Mouse (Mus musculus): ENCODE data around the gene Klrd1.
"Not testable (repeated sequence)": the region's sequence is repeated elsewhere in the genome, so short reads cannot be mapped to it uniquely, and the experiment has no call there.

Klrd1 gene

DNA sequence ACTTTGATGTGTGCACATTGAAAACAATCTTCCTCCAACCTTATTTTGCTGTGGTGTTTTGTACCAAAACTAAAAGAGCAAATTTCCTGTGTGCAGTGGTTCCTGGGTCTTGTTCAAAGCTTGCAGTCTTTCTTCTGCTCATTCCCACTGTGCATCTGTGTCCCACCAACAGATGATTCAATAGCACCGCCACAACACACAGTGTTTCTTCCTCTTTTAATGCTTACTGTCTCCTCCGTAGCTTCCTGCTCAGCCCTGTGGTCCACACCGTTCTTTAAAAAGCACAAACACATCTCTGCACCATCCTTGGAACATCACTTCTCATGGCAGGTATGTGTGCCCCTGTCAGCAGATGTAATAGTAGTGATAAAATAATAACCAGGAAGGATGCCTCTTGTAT, at the start of gene Klrd1:
TSS of gene Klrd1 (plus strand) at position 275 of the 400 bp plus-strand sequence.
- no peak for DNase-seq (ENCODE audit: low read depth, low spot score)

DNA sequence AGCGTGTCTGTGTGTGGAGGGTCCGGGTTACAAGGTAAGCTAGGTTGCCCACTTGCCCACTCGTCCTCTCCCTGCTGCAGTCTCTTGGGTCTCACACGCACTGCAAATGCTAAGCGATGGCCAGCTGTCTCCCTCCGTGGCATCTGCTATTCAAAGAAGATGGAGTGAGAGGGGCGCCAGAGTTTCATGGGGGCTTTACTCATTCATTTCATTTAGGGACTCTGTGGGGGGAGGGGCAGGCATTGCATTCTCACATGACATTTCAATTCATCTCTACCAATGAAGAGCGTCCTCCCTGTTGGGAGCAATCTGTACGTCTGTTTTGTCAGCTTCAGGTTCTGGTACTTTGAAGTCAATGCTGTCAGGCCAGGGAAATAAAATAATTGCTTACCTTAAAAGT, 49.7 kb upstream of the Klrd1 start:
- no peak for DNase-seq (ENCODE audit: low read depth, low spot score)

GRCm38 (mm10) chr6:129542540-129542939, 49.0 kb upstream of the Klrd1 start:
- no peak for DNase-seq (ENCODE audit: low read depth, low spot score)

DNA sequence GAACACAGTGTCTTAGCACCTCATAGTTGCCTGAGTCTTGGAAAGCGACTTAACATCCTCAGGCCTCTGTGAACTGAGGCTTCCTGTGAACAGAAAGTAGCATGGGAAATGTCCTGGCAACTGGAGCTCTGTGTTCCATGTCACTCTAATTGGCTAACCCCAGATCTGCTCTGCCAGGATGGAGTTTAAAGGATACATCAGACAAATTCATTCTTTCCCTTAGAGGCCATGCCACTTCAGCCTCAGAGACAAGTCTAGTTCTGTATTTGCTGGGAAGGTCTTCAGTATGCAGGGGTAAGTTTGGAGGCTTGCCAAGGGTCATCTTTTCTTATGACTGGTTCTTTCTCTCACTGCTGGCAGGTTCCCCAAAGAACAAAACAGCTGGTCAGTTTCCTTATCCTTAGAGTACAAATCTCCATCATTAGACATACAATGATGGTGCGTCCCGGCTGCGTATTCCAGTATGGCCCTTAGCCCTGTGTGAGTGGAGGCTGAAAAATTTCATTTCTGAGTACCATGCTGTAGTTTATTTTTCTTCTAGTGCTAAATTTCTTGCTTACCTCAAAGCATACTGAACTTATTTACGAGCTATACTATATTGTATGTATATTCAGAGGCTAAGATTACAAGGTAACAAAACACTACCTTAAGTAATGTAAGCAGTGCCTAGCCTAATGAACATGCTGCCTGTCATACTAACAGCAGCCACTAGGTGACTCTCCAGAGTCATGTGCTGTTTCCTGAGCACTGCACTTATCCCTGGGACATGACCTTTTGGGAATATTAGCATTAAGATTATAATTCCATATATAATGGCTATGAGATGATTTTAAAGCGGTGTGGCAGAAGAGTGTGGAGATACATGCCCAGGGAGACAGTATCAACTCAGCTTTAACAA, 47.6 kb upstream of the Klrd1 start:
- peak; percentile 90 for DNase-seq (ENCODE audit: low read depth, low spot score)

DNA sequence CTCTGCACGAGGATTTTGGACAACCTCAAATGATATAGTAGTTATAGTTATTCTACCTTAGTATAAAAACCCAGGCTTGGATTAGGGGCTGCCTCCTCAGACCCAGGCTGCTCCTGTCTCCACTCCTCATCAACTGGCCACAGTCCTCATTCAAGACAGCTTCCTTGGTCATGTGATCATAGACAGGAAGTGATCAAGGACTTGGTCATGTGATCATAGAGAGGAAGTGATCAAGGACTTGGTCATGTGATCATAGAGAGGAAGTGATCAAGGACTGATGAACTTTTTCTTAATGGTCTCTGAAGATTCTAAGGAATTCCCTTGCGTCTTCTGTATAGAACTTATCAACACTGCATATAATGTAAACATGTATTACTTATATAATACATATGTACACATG, 44.3 kb upstream of the Klrd1 start:
- no peak for DNase-seq (ENCODE audit: low read depth, low spot score)

GRCm38 (mm10) chr6:129548009-129548408, 43.6 kb upstream of the Klrd1 start:
- no peak for DNase-seq (ENCODE audit: low read depth, low spot score)

DNA sequence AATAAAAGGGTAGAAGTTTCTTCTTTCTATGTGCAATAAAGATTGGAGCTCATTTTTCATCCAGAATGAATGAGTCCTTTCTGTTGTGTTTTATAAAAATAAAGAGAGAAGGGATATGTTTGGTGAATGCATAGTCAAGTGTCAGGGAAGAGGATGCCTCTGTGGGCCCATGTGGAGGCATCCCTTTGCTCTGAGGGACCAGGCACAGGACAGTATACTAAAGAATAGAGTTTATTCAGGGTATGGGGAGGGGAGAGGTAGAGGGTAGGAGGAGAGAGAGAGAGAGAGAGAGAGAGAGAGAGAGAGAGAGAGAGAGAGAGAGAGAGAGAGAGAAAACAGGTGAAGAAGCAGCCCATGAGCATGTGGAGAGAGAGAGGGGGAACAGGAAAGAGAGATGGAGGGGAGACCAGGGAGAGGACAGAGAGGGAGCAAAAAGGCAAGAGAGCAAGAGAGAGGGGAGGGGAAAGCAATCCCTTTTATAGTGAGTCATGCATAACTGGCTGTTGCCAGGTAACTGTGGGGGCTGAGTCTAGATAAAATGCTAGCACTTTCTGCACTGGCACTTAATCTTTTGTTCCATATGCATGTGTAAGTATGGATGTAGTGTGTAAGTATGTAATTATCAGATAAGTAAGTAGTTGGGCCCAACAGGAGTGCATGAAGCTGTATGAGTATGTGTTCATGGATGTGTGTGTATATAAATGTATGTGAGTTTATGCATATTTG, 34.1 kb upstream of the Klrd1 start:
- DNase-seq (ENCODE audit: low read depth, low spot score): peak; percentile 67

DNA sequence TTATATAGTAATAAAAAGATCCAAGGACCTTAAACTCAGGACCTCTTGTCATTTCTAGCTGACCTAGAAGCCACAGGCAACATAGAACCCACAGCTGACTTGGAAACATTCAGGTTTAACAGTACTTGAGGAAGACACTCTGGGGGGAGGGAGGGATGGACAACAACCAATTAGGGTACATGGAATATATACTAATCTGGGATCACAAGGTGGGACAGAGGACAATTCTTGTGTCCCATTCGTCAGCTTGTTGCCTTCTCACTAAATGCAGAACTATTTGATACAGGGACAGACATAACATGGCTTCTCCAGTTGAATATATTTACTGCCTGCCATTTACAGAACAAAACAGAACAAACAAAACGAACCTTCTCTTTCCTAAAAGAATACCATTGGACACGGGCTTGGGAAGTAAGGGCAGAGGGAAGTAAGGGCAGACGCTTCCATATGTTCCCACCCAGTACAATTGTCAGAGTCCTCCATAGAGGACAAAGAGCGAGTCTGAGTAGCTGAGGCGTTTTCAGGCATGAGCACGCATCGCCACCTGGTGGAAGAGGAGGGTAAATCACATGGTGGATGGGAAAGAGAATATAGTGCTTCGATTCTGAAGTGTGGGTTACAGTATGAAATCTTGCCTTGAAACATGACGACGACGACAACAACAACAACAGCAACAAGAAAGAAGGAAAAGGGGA, 32.5 kb upstream of the Klrd1 start:
- peak; percentile 90 for DNase-seq (ENCODE audit: low read depth, low spot score)

DNA sequence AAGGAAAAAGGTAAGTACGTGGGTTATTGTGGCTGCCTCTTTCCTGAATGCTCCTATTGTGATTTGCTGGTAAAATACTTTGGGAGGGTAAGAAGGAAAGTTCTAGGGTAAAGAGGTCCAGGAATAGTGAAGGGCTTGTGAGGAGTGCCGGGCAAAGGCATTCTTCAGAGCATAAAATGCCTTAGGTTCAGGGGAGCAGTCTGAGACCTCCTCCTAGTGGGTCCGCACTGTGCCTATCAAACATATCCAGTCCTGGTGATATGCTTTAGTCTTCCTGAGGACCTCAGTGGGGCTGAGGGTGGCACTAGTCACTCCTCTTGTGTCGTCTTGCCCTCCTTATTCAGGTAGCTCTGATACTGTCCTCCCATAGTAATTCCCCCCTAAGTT, 31.9 kb upstream of the Klrd1 start:
- DNase-seq (ENCODE audit: low read depth, low spot score): no peak

DNA sequence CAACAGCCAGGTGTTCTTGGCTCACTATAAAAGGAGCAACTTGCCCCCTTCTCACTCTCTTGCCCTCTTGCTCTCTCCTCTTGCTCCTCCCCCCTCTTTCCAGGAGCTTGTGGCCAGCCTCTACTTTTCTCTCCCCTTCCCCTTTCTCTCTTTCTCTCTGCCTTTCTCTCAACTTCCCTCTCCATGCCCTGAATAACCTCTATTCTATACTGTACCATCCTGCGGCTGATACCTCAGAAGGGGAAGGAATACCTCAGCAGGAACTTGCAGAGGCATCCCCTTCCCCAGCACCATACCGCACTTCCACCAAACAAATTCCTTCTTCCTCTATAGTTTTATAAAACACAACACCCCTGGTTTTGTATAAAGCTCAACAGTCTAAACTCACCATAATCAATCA, 26.3 kb upstream of the Klrd1 start:
- no peak for DNase-seq (ENCODE audit: low read depth, low spot score)

GRCm38 (mm10) chr6:129575315-129575714, 16.3 kb upstream of the Klrd1 start:
- DNase-seq (ENCODE audit: low read depth, low spot score): peak; percentile 71

DNA sequence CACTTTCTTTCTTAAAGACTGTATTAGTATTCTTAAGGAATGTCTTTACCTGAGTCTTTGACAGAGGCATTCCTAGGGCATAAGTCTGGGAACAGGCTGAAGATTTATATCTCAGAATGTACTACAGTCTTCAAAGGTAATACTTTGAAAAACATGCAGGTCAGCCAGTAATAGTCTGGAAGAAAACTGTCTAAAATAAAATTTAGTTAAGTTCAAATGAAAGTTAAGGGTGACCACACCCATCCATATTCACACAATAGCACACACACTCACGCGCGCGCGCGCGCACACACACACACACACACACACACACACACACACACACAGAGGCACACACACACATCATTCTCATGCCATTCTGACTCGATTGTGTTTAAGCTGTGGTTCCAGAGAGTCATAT, 14.0 kb upstream of the Klrd1 start, which contains the start of gene Klre1:
TSS of gene Klre1 (plus strand) at position 301 of the 400 bp plus-strand sequence.
- DNase-seq (ENCODE audit: low read depth, low spot score): no peak

DNA sequence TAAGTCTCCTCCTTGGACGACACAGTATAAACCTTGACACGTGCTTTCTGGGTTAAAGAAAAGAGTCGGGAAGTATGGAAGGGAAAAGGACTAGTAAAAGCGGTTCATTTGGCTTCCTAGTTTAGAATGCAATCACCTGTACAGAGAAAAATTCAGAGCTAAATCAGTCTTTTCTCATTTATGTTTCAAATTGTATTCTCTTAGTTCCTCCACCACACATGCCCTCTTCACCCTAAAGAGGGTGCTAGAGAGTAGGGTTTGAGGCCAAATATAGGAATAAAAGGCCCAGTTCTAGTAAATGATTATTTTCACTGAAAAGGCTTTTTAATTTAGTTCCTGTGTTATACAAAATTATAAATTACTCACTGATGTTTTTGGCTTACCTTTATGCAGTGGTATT, 10.3 kb upstream of the Klrd1 start:
- peak; percentile 68 for DNase-seq (ENCODE audit: low read depth, low spot score)

GRCm38 (mm10) chr6:129581896-129582295, 9.7 kb upstream of the Klrd1 start:
- DNase-seq (ENCODE audit: low read depth, low spot score): no peak

DNA sequence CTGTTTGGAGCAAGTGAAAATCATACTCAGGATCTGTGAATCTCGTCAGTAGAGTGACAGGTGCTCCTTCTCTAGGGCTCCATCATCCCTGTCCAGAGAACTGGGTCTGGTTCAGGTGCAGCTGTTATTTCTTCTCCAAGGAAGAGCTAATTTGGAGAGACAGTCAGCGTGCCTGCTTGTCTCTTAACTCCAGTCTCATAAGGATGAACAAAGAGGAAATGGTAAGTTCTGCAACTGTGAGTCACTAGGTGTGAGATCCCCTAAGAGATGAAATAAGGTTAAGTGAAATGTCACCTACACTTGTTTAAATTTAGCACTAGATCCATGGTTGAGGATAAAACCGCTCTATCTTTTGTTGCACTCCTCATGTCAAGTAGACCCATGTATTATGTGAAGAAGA, 8.6 kb upstream of the Klrd1 start:
- DNase-seq (ENCODE audit: low read depth, low spot score): no peak

DNA sequence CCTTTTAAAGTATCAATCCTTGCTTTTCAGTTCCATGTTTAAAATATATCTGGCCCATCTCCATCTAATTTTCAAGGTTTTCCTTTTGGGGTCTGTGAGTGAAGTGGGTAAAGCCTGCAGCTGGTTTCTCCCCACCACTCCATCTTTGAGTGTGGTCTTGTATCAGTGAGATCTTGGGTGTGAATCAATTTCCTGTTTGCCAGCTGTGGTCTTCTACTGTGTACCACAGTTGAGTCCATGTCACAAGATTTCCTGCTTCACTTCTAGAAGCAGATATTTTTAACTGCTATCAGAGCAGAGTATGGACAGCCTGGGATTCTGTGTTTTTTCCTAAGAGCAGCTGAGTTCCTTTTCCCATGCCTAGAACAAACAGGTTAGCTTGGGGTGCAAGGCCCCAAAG, 16.8 kb downstream of the Klrd1 start:
- DNase-seq (ENCODE audit: low read depth, low spot score): no peak

GRCm38 (mm10) chr6:129623735-129624134, 32.2 kb downstream of the Klrd1 start, which contains the start of gene Klrk1:
Gene Klrk1 (minus strand): TSS chr6:129623864.
- DNase-seq (ENCODE audit: low read depth, low spot score): no peak

DNA sequence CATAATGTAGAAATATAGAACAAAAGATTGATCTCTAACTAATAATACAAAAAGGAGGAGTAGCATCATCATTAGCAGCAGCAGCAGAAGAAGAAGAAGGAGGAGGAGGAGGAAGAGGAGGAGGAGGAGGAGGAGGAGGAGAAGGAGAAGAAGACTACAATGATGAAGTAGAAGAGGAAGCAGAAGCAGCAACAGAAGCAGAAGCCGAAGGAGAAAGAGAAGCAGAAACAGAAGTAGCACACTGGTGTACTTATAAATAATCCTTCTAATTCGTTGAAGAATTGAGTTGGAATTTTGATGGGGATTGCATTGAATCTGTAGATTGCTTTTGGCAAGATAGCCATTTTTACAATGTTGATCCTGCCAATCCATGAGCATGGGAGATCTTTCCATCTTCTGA, 39.5 kb downstream of the Klrd1 start:
- DNase-seq (ENCODE audit: low read depth, low spot score): not testable (repeated sequence)

DNA sequence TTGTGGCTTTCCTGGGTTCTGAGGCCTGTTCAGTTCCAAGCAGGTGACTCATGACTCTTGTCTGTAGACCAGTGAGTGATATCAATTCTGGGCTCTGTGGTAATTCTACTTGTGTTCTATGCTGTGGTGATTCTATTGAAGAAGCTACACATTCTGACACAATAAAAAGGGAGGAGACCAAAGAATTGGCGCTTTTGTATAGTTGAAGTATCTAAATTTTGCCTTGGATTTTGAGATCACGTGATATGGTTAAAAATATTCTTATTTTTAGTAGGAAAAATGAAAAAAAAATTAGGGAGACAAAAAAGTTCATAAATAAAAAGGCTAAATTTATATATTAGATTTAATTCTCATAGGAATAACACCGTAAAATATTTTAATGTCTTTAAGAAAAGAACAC, 51.7 kb downstream of the Klrd1 start, which contains the start of gene Klrc3:
TSS of gene Klrc3 (minus strand) at position 101 of the 400 bp plus-strand sequence.
- DNase-seq (ENCODE audit: low read depth, low spot score): not testable (repeated sequence)

DNA sequence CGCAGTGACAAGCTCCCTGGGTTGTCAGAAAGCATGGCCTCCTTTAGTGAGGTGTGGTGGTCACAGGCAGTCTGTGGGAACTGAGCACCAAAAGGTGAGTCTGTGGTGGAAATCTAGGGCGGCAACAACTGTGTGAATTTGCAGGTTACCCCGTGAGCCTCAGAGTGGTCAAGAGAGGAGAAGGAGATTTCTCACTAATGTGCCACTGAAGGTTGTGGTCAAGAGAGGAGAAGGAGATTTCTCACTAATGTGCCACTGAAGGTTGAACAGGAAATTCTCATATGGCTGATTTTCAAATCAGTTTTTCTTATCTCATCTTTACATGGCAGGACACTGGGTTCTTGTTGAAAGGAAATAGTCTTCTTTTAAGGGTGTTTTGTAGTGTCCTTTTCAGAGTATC, 52.5 kb downstream of the Klrd1 start:
- not testable (repeated sequence) for DNase-seq (ENCODE audit: low read depth, low spot score)
